10 mouse cellular contexts compared by ENCODE assay signal in genomic region chr2:30421432-30421831, GRCm38 (mm10).
"Had no signal": no experiment of that assay in that cellular context is flagged by ENCODE, and none has a peak within 500 bp of the region (broad histone marks: within the 10 kb centered on the region; RNA-seq: fewer than 3 reads in every experiment).

No protein-coding gene starts in this region.

- H3K27ac ChIP-seq: layer of hippocampus, adult 2 months; midbrain, embryonic 13.5 days; neural tube, embryonic 12.5 days; stomach, postnatal 0 days had no signal

- H3K27me3 ChIP-seq: midbrain, embryonic 13.5 days; neural tube, embryonic 12.5 days had no signal

- H3K9me3 ChIP-seq: midbrain, embryonic 13.5 days; neural tube, embryonic 12.5 days had no signal

- H3K4me3 ChIP-seq: layer of hippocampus, adult 2 months; midbrain, embryonic 13.5 days; myocyte; neural tube, embryonic 12.5 days had no signal

- ATAC-seq: midbrain, embryonic 13.5 days had no signal

- H3K9ac ChIP-seq: midbrain, embryonic 13.5 days; neural tube, embryonic 12.5 days had no signal

- DNase-seq: kidney, adult 18-20 months; kidney, postnatal 10 days; kidney, postnatal 4 days; thymus, postnatal 4 days had no signal

- H3K4me2 ChIP-seq: liver, embryonic 11.5 days; midbrain, embryonic 13.5 days; neural tube, embryonic 12.5 days had no signal
